ENCODE assay signal across 22 mouse cellular contexts in the genomic region with DNA sequence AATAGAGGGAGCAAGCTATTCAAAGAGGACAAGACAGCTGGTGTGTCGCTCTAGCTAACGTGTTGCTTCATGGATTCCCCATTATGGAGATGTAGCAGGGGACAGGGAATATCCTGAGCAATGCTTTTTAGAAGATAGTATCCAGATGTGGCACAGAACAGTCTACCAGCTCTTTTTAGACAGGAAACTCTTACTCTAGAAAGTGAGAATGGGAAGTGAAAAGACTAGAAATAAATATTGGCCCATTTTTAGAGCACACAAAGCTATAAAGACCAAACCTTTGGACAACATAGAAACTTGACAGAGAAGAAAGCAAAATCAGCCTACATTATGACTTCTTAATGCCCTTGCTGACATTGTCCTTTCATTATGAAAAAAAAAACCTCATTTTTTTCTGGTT. TPM values are rescaled to one million over a fixed set of nuclear protein-coding genes. Genes with fewer than 3 reads are reported as not detected.
"Had no signal": no experiment of that assay in that cellular context is flagged by ENCODE, and none has a peak within 500 bp of the region (broad histone marks: within the 10 kb centered on the region; RNA-seq: fewer than 3 reads in every experiment).

No protein-coding gene starts in this region.

- H3K9ac ChIP-seq: neural tube, embryonic 13.5 days; neural tube, embryonic 15.5 days; stomach, embryonic 15.5 days had no signal

- H3K36me3 ChIP-seq: neural tube, embryonic 13.5 days; neural tube, embryonic 15.5 days; stomach, embryonic 15.5 days had no signal

- DNase-seq: retina, postnatal 1 day; right cerebral cortex, adult 18-20 months; right cerebral cortex, postnatal 14 days; right cerebral cortex, postnatal 25 days; right cerebral cortex, postnatal 4 days; spleen, adult 18-20 months; thymus, adult 18-20 months; thymus, adult 2 months; thymus, postnatal 14 days; thymus, postnatal 25 days; thymus, postnatal 36 days; thymus, postnatal 4 days had no signal

- H3K4me2 ChIP-seq: neural tube, embryonic 13.5 days; neural tube, embryonic 15.5 days; stomach, embryonic 15.5 days had no signal

- H3K27me3 ChIP-seq: neural tube, embryonic 13.5 days; neural tube, embryonic 15.5 days; stomach, embryonic 15.5 days had no signal

- H3K4me3 ChIP-seq: neural tube, embryonic 13.5 days; neural tube, embryonic 15.5 days; stomach, embryonic 15.5 days had no signal

- H3K27ac ChIP-seq: neural tube, embryonic 13.5 days; neural tube, embryonic 15.5 days; stomach, embryonic 15.5 days; stomach, postnatal 0 days had no signal

- H3K4me1 ChIP-seq: neural tube, embryonic 13.5 days; neural tube, embryonic 15.5 days; stomach, embryonic 15.5 days had no signal

- H3K9me3 ChIP-seq: neural tube, embryonic 13.5 days; neural tube, embryonic 15.5 days; stomach, embryonic 15.5 days had no signal

RNA-seq across cellular contexts. Expression of a gene that starts 2.6 kb away (rescaled TPM):
- polyA plus RNA-seq: neural tube, embryonic 13.5 days; neural tube, embryonic 14.5 days; neural tube, embryonic 15.5 days; small intestine, adult 2 months; stomach, embryonic 14.5 days; stomach, embryonic 15.5 days; stomach, embryonic 16.5 days; stomach, postnatal 0 days; testis, adult 2 months; thymus, adult 2 months; thymus, postnatal 0 days had no signal

RNA-seq across cellular contexts. Expression of a gene that starts 46.1 kb away (rescaled TPM):
- polyA plus RNA-seq: neural tube, embryonic 13.5 days; neural tube, embryonic 14.5 days; neural tube, embryonic 15.5 days had no signal
